Mouse (Mus musculus): ENCODE results near the gene Has3. TPM values are rescaled to one million over a fixed set of nuclear protein-coding genes. Genes with fewer than 3 reads are reported as not detected.

The Has3 gene
- polyA plus RNA-seq, 1 experiment from 2014 or later, result 0.07 TPM

DNA sequence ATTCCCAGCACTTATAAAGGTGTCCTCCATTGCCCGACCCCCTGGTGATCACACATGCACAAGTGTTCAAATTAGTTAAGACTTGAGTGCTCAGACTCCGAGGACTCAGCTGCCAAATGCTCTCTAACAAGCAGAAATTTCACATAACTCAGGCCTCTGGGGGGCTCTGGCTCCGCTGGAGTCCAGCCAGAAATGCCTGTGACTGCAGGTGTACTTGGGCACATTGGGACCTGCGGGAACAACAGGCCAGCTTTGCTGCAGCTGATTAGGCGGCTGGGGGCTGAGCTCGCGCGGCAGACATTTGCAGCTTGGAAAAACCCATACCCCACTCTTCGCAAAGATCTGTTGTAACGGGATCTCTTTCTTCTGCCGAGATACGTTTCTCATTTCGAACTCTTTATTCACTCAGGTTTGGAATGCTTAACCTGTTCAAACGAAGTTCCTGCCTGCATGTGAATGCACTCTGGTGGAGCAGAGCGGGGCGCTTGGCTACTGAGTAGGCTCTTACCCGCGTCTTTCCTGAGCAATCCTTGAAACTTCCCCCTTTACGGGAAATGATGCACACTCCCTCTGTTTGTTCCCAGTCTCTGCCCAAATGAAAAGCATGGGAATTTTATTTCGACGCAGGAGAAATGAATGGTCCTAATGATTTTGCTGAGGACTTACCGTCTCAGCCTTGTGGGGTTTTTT, 62.5 kb downstream of the Has3 start:
- Histone ChIP-seq H3K4me1 (replicated peaks; ENCODE audit: control insufficient read depth, insufficient read depth, low read length) (peaks cover 18% of the 10 kb centered on the region), H3K36me3 (ENCODE audit: control insufficient read depth, insufficient read depth, low read length) (no peaks in the 10 kb centered on the region), H3K4me2 (peak overlapping the region; percentile 59), H3K9ac (ENCODE audit: low read depth, low read length) (peak overlapping the region; percentile 22; the same call in 1 of the 2 replicates), H3K4me3 (ENCODE audit: low read depth, low read length) (peak overlapping the region; percentile 10; the same call in 1 of the 2 replicates), H3K27me3 (replicated peaks; ENCODE audit: control insufficient read depth, insufficient read depth, low read length) (peaks cover 8% of the 10 kb centered on the region; the same call in 1 of the 2 replicates), H3K9me3 (ENCODE audit: control insufficient read depth, low read length) (no peaks in the 10 kb centered on the region), H3K27ac (ENCODE audit: low read depth, low read length) (no peak overlapping the region)
- DNase-seq (ENCODE audit: low spot score) (peak; percentile 54), ATAC-seq (replicated peaks; ENCODE audit: low FRiP score) (no peak)
- WGBS, result 15% methylated on average over 22 of the region's 22 CpGs

DNA sequence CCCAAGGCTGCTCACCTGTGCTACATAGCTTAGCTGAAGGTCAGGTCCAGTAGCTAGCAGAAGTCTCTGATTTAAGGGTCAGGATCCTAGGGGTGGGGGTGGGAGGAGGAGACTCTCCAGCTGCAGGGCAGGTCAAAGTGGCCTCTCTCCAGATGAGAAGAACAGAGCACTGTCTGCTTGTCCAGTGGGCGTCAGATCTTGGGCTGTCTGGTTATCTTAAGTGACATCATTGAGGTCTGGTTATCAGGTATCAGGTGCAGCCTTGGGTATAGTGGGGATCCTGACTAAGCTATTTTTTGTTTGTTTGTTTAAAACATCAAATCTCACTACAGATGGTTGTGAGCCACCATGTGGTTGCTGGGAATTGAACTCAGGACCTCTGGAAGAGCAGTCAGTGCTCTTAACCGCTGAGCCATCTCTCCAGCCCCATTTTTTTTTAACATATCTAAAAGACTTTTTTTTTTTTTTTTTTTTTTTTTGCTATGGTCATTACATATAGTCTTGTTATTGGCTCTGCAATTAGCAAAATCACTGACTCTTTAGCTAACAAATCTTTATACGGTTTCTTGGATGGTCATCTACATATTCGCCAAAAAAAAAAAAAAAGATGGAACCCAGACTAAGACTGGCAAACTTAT, 63.6 kb downstream of the Has3 start:
- ATAC-seq (replicated peaks; ENCODE audit: low FRiP score), result peak; percentile 42
- no peak overlapping the region for H3K4me3 ChIP-seq (ENCODE audit: low read depth, low read length)
- H3K9me3 ChIP-seq (ENCODE audit: control insufficient read depth, low read length), result no peaks in the 10 kb centered on the region
- no peak overlapping the region for H3K4me2 ChIP-seq
- H3K27me3 ChIP-seq (replicated peaks; ENCODE audit: control insufficient read depth, insufficient read depth, low read length), result peaks cover 8% of the 10 kb centered on the region; the same call in 1 of the 2 replicates
- no peaks in the 10 kb centered on the region for H3K36me3 ChIP-seq (ENCODE audit: control insufficient read depth, insufficient read depth, low read length)
- no peak for DNase-seq (ENCODE audit: low spot score)
- peaks cover 20% of the 10 kb centered on the region for H3K4me1 ChIP-seq (replicated peaks; ENCODE audit: control insufficient read depth, insufficient read depth, low read length)
- WGBS, result 74% methylated on average over 4 of the region's 4 CpGs
- no peak overlapping the region for H3K9ac ChIP-seq (ENCODE audit: low read depth, low read length)
- H3K27ac ChIP-seq (ENCODE audit: low read depth, low read length), result no peak overlapping the region

Other genes starting within 250 kb of the Has3 start
- gene Tango6, start 187.2 kb upstream of the Has3 start, polyA plus RNA-seq (2014; fragmentation: Nextera tagmentation; extraction: Ambion mirVana), result 8.8 and 9.6 TPM in 2 replicates
- gene Utp4, start 23.4 kb downstream of the Has3 start, polyA plus RNA-seq (2014; fragmentation: Nextera tagmentation; extraction: Ambion mirVana), result 111 and 120 TPM in 2 replicates
- gene Sntb2, start 65.5 kb downstream of the Has3 start, polyA plus RNA-seq (2014; fragmentation: Nextera tagmentation; extraction: Ambion mirVana), result 4.2 and 4.9 TPM in 2 replicates
- gene Vps4a, start 161.0 kb downstream of the Has3 start, polyA plus RNA-seq (2014; fragmentation: Nextera tagmentation; extraction: Ambion mirVana), result 49.8 and 52.4 TPM in 2 replicates
- gene Pdf, start 178.4 kb downstream of the Has3 start, polyA plus RNA-seq (2014; fragmentation: Nextera tagmentation; extraction: Ambion mirVana), result 44.9 and 45.5 TPM in 2 replicates
- gene Cog8, start 186.4 kb downstream of the Has3 start, polyA plus RNA-seq (2014; fragmentation: Nextera tagmentation; extraction: Ambion mirVana), result 40.4 and 40.6 TPM in 2 replicates
- 131 and 132 TPM in 2 replicates for gene Nip7, start 186.6 kb downstream of the Has3 start, polyA plus RNA-seq (2014; fragmentation: Nextera tagmentation; extraction: Ambion mirVana)
- 4.8 and 5.9 TPM in 2 replicates for gene Tmed6, start 195.4 kb downstream of the Has3 start, polyA plus RNA-seq (2014; fragmentation: Nextera tagmentation; extraction: Ambion mirVana)
- 8.7 and 11.3 TPM in 2 replicates for gene Terf2, start 226.3 kb downstream of the Has3 start, polyA plus RNA-seq (2014; fragmentation: Nextera tagmentation; extraction: Ambion mirVana)

All from liver, embryonic 11.5 days (tissue).